Mouse (Mus musculus) neural tube, embryonic 12.5 days (tissue): Measurements from ENCODE around the gene Mettl13. TPM values are rescaled to one million over a fixed set of nuclear protein-coding genes. Genes with fewer than 3 reads are reported as not detected.
A peak's percentile ranks its signal among the peaks of the same experiment; 100 is the strongest.

Experiments
- ATAC-seq: fragments of 200-750 bp; cut with Nextera tagmentation; 2 replicates; pipeline ENCODE4 v1.8.0; 2017; ENCODE audit warnings: low read depth, mild to moderate bottlenecking, moderate TSS enrichment, moderate library complexity; ENCODE audit not compliant: low FRiP score
- H3K27ac ChIP-seq: fragments of 300-500 bp; sonication (generic); 2 replicates; pipeline ENCODE4 v1.5.1; 2016
- H3K27me3 ChIP-seq: fragments of 300-500 bp; sonication (generic); replicated peaks from 2 replicates; pipeline ENCODE4 v1.6.1; 2016; ENCODE audit warnings: mild to moderate bottlenecking
- H3K36me3 ChIP-seq: fragments of 300-500 bp; sonication (generic); 2 replicates; pipeline ENCODE4 v1.6.1; 2016; ENCODE audit warnings: mild to moderate bottlenecking
- H3K4me1 ChIP-seq: fragments of 300-500 bp; sonication (generic); 2 replicates; pipeline ENCODE4 v1.6.1; 2016
- H3K4me2 ChIP-seq: fragments of 300-500 bp; sonication (generic); replicated peaks from 2 replicates; pipeline ENCODE4 v1.6.1; 2016; ENCODE audit warnings: mild to moderate bottlenecking
- H3K4me3 ChIP-seq: fragments of 300-500 bp; sonication (generic); 2 replicates; pipeline ENCODE4 v1.5.1; 2016
- H3K9ac ChIP-seq: fragments of 300-500 bp; sonication (generic); 2 replicates; pipeline ENCODE4 v1.6.1; 2016; ENCODE audit warnings: mild to moderate bottlenecking
- H3K9me3 ChIP-seq: fragments of 300-500 bp; sonication (generic); 2 replicates; pipeline ENCODE4 v1.6.1; 2016; ENCODE audit warnings: mild to moderate bottlenecking
- WGBS: fragments of 180-500 bp; shearing (Covaris S2); methylation state at CpG from one replicate; pipeline ENCODE4 v1.1.7; 2016; 5-methylcytosine and 5-hydroxymethylcytosine counted together
- polyA plus RNA-seq: library from polyadenylated mRNA; unstranded; fragments of >200 nt; fragmentation: Nextera tagmentation; extraction: Ambion mirVana; gene quantifications from 2 replicates; pipeline ENCODE4 v1.2.1, GENCODE M21; 2016

Gene Mettl13
- polyA plus RNA-seq: 19.9 and 23.5 TPM in 2 replicates

DNA sequence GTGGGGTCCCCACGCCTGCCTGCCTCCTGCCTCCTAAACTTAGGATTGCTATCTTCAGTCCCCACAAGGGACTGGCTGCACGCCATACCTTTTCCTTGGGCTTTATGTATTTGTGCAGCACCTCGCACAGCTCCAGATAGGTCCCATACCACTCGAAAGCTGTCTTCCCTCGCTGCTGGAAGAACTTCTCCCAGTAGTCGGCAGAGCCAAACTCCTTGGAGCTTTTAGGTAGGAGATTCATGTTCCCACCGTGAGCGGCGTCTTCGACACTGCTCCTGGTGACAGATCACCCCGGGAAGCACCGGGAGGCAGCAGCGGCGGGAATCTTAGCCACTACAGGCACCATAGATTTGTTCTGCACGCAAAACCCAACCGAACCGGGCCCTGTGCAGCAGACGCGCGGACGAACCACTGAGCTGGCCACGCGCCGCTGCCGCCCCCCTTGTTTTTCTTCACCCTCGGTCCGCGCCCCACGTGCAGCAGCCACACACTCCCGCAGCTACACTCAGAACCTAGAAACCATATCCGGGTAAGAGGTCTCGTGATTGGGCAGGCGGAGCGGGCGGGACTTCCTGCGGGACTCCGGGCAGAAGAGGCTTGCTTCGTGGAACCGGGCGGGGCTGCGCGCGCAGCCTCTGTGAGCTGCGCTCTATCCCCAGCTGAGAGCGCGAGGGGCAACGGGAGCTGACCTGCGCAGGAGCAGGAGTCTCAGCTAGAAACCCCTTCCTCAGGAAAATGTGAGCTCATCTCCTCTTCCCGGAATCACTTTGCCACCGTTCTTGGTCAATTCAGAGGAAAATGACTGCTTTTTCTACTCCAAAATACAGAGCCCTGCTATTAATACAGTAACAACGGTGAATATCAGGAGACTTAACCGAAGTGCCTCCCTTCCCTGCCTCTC, at the start of gene Mettl13:
TSS of gene Mettl13 (minus strand) at position 536 of the 901 bp plus-strand sequence.
- peaks cover 21% of the 10 kb centered on the region for H3K36me3 ChIP-seq
- no peaks in the 10 kb centered on the region for H3K9me3 ChIP-seq
- peak within 1 kb of the TSS; percentile 62 for H3K9ac ChIP-seq
- H3K27me3 ChIP-seq: no peaks in the 10 kb centered on the region
- ATAC-seq: peak; percentile 99
- peak within 1 kb of the TSS; percentile 86 for H3K4me2 ChIP-seq
- H3K4me1 ChIP-seq: peaks cover 13% of the 10 kb centered on the region
- WGBS: under 1% methylated on average over 52 of the region's 52 CpGs
- H3K4me3 ChIP-seq: peak within 1 kb of the TSS; percentile 62
- H3K27ac ChIP-seq: 0 out of 2 replicates have a peak within 1 kb of the TSS, but pooled peaks have one; percentile 32

GRCm38 (mm10) chr1:162597379-162598102, 49.2 kb upstream of the Mettl13 start:
- ATAC-seq: no peak
- H3K27ac ChIP-seq: no peak overlapping the region
- H3K4me3 ChIP-seq: no peak overlapping the region
- WGBS: 92% methylated on average over 3 of the region's 3 CpGs
- H3K4me2 ChIP-seq: no peak overlapping the region
- peaks cover 6% of the 10 kb centered on the region; the same call in 1 of the 2 replicates for H3K4me1 ChIP-seq
- peaks cover 18% of the 10 kb centered on the region for H3K36me3 ChIP-seq
- H3K27me3 ChIP-seq: no peaks in the 10 kb centered on the region
- H3K9me3 ChIP-seq: no peaks in the 10 kb centered on the region
- H3K9ac ChIP-seq: no peak overlapping the region

DNA sequence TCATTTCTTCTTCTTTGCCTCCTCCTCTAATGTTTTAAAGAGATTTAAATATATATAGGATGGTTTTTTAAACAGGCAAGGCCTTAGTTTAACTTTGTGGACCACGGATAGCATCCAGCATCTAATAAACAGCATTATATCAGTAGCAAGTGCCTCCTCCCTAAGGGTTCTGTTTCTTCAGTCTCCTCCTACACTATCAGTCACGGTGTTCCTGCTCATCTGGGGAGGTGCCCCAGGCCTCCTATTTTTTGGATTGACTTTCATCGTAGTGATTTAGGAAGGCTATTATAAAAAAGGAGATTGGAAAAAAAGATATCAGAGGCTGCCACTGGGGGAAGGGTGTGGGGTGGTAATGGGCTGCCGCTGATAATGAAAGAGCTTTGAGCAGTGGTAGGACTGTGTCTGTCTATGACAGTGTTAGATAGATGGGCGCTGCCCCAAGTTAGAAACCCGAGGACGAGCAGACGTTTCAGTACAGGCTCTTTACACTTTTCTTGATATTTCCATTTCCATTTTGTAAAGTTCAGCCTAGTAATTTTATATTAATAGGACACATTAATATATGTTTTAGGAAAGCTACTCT, 42.2 kb upstream of the Mettl13 start:
- H3K27me3 ChIP-seq: no peaks in the 10 kb centered on the region
- 54% methylated on average over 8 of the region's 8 CpGs for WGBS
- H3K4me2 ChIP-seq: no peak overlapping the region
- no peak overlapping the region for H3K27ac ChIP-seq
- peaks cover 3% of the 10 kb centered on the region for H3K4me1 ChIP-seq
- H3K4me3 ChIP-seq: no peak overlapping the region
- no peak overlapping the region for H3K9ac ChIP-seq
- peak; percentile 73; the same call in 1 of the 2 replicates for ATAC-seq
- no peaks in the 10 kb centered on the region for H3K9me3 ChIP-seq
- peaks cover 3% of the 10 kb centered on the region; the same call in 1 of the 2 replicates for H3K36me3 ChIP-seq

GRCm38 (mm10) chr1:162589443-162589842, 41.1 kb upstream of the Mettl13 start:
- H3K9ac ChIP-seq: no peak overlapping the region
- H3K4me2 ChIP-seq: 0 out of 2 replicates have a peak overlapping the region, but pooled peaks have one; percentile 14
- H3K4me3 ChIP-seq: no peak overlapping the region
- H3K36me3 ChIP-seq: peaks cover 3% of the 10 kb centered on the region
- 10% methylated on average over 9 of the region's 9 CpGs for WGBS
- no peak overlapping the region for H3K27ac ChIP-seq
- no peaks in the 10 kb centered on the region for H3K9me3 ChIP-seq
- H3K27me3 ChIP-seq: no peaks in the 10 kb centered on the region
- ATAC-seq: peak; percentile 88
- peaks cover 3% of the 10 kb centered on the region for H3K4me1 ChIP-seq

GRCm38 (mm10) chr1:162588606-162589005, 40.3 kb upstream of the Mettl13 start:
- no peak overlapping the region for H3K9ac ChIP-seq
- H3K27ac ChIP-seq: no peak overlapping the region
- H3K4me3 ChIP-seq: no peak overlapping the region
- H3K4me1 ChIP-seq: peaks cover 3% of the 10 kb centered on the region
- WGBS: 74% methylated on average over 3 of the region's 3 CpGs
- H3K27me3 ChIP-seq: no peaks in the 10 kb centered on the region
- H3K36me3 ChIP-seq: peaks cover 6% of the 10 kb centered on the region
- H3K9me3 ChIP-seq: no peaks in the 10 kb centered on the region
- no peak for ATAC-seq
- no peak overlapping the region for H3K4me2 ChIP-seq

GRCm38 (mm10) chr1:162586282-162586681, 37.9 kb upstream of the Mettl13 start:
- Histone ChIP-seq H3K4me3 (no peak overlapping the region), H3K9ac (no peak overlapping the region), H3K9me3 (no peaks in the 10 kb centered on the region), H3K4me2 (no peak overlapping the region), H3K27me3 (no peaks in the 10 kb centered on the region), H3K27ac (no peak overlapping the region), H3K4me1 (peaks cover 3% of the 10 kb centered on the region), H3K36me3 (peaks cover 11% of the 10 kb centered on the region)
- no peak for ATAC-seq
- 88% methylated on average over 4 of the region's 4 CpGs for WGBS

GRCm38 (mm10) chr1:162582884-162583283, 34.5 kb upstream of the Mettl13 start:
- Histone ChIP-seq H3K27ac (no peak overlapping the region), H3K9me3 (no peaks in the 10 kb centered on the region), H3K36me3 (peaks cover 26% of the 10 kb centered on the region), H3K4me1 (no peaks in the 10 kb centered on the region), H3K27me3 (no peaks in the 10 kb centered on the region), H3K4me2 (no peak overlapping the region), H3K9ac (no peak overlapping the region), H3K4me3 (no peak overlapping the region)
- WGBS: 88% methylated on average over 2 of the region's 2 CpGs
- no peak for ATAC-seq

DNA sequence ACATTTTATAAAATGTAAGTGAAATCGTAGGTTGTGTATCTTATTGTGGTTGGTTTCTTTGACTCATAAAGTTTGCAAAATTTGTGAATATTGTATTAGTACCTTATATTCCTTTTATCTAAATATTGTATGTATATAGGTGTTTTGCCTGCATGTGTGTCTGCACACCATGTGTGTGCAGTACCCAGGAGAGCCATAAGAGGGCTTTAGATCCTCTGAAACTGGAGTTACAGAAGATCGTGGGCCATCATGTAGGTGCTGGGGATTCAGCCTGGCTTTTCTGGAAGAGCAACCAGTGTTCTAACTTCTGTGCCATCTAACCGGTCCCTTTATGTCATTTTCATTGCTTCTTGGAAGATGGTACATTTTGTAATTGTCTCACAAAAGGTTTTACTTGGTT, 26.7 kb upstream of the Mettl13 start:
- Histone ChIP-seq H3K4me3 (no peak overlapping the region), H3K4me1 (peaks cover 10% of the 10 kb centered on the region), H3K27ac (no peak overlapping the region), H3K4me2 (no peak overlapping the region), H3K36me3 (peaks cover 30% of the 10 kb centered on the region), H3K9me3 (no peaks in the 10 kb centered on the region), H3K27me3 (no peaks in the 10 kb centered on the region), H3K9ac (no peak overlapping the region)
- 96% methylated on average over 3 of the region's 3 CpGs for WGBS
- no peak for ATAC-seq

DNA sequence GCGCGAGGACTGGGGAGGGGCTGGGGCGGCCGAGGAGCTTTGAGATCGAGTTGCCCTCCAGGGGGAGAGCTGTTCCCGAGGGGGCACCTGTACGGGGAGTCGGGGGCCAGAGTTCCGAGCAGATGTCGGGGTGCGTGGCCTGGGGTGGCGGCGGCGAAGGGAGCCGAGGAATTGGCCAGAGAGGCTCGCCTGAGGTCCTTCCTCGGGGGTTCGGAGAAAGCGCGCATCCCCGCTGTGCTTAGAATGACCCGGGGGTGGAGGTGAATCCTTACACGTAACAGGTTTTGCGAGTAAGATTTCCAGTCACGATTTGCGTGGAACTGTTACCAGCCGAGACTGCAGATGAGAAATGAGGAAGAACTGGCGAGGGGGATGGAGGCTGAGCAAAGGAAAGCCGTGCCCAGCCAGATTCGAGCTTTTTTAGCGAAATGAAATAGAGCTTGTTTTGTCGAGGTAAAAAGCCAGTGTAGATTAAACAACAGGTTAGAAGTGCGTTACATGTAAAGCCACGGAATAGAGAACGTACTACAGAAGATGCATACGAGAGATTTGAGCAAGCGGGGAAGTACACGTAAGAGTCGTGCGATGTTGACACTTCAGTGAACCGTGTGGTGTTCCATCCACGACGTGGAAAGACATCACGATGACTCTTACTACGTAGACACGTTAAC, 22.7 kb upstream of the Mettl13 start:
- Histone ChIP-seq H3K9me3 (no peaks in the 10 kb centered on the region), H3K36me3 (peaks cover 11% of the 10 kb centered on the region), H3K4me1 (peaks cover 15% of the 10 kb centered on the region), H3K9ac (peak overlapping the region; percentile 78), H3K4me2 (peak overlapping the region; percentile 73), H3K4me3 (peak overlapping the region; percentile 75), H3K27ac (peak overlapping the region; percentile 58), H3K27me3 (no peaks in the 10 kb centered on the region)
- no peak; the same call in 1 of the 2 replicates for ATAC-seq
- WGBS: under 1% methylated on average over 46 of the region's 46 CpGs

DNA sequence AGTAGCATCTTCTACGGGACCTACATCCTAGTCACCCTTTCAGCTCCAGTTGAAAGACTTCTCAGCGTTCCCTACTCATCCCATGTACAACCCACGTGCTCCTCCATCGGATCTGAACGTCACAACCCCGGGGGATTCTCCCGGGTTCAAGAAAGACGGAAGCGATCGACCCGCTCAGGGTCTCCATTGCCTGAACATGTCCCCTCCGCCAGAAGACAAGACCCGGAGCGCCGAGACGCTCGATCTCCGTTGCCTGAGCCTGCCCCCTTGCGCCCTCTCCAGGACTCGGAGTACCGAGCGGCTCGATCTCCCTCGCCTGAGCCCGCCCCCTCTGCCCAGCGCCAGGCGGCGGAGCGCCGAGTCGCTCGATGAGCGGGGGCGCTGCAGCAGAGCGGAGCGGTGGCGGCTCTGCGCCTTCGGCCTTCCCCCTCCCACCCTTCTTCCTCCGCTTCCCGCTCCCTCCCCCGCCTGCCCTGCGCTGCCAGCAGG, 22.0 kb upstream of the Mettl13 start, which contains the start of gene Vamp4:
TSS of gene Vamp4 (plus strand) at position 256 of the 489 bp plus-strand sequence.
- WGBS: under 1% methylated on average over 43 of the region's 43 CpGs
- H3K9ac ChIP-seq: peak within 1 kb of the TSS; percentile 78
- peaks cover 15% of the 10 kb centered on the region for H3K4me1 ChIP-seq
- H3K4me2 ChIP-seq: peak within 1 kb of the TSS; percentile 73
- ATAC-seq: peak; percentile 95
- no peaks in the 10 kb centered on the region for H3K27me3 ChIP-seq
- peak within 1 kb of the TSS; percentile 58 for H3K27ac ChIP-seq
- peaks cover 10% of the 10 kb centered on the region for H3K36me3 ChIP-seq
- H3K4me3 ChIP-seq: peak within 1 kb of the TSS; percentile 75
- H3K9me3 ChIP-seq: no peaks in the 10 kb centered on the region

GRCm38 (mm10) chr1:162567351-162567750, 19.0 kb upstream of the Mettl13 start:
- Histone ChIP-seq H3K9ac (no peak overlapping the region), H3K9me3 (no peaks in the 10 kb centered on the region), H3K27me3 (no peaks in the 10 kb centered on the region), H3K4me3 (no peak overlapping the region), H3K27ac (no peak overlapping the region), H3K4me2 (no peak overlapping the region), H3K36me3 (no peaks in the 10 kb centered on the region), H3K4me1 (peaks cover 15% of the 10 kb centered on the region)
- no peak for ATAC-seq
- WGBS: 30% methylated on average over 3 of the region's 3 CpGs
